Mouse (Mus musculus): ENCODE data around the gene Gng12. TPM values are rescaled to one million over a fixed set of nuclear protein-coding genes. Genes with fewer than 3 reads are reported as not detected.

The Gng12 gene
- polyA plus RNA-seq, 1 experiment from 2014 or later: 18.8 TPM

DNA sequence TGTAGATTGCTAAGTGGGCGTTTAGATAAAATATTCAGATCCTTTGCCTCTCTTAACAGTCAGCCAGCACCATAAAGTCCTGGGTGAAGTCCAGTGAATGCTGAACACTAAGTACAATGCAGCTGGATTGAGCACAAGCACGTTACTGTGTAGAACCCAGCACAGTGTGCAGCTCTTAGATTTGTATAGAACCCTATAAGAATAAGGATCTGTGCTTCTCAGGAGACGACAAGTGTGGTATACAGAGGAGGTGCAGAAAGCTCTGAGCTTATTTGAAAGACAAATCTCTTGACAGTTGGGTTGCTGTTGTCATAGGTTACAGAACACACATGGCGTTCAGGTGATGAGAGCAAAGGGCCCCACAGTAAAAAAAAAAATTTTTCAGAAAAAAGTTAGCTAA, 1.8 kb downstream of the Gng12 start:
- WGBS: 48% methylated on average over 4 of the region's 4 CpGs
- no peak overlapping the region for H3K27ac ChIP-seq
- ATAC-seq: no peak
- peaks cover 14% of the 10 kb centered on the region for H3K4me1 ChIP-seq (replicated peaks)
- H3K9me3 ChIP-seq: no peaks in the 10 kb centered on the region
- H3K27me3 ChIP-seq: 0 out of 2 replicates have a peak, but pooled peaks cover 6% of the 10 kb centered on the region
- H3K4me2 ChIP-seq (replicated peaks): peak overlapping the region; percentile 91
- no peak overlapping the region for H3K9ac ChIP-seq (replicated peaks)
- H3K36me3 ChIP-seq: no peaks in the 10 kb centered on the region
- peak overlapping the region; percentile 61 for H3K4me3 ChIP-seq (replicated peaks)

GRCm38 (mm10) chr6:66901926-66902325, 5.7 kb downstream of the Gng12 start:
- H3K4me2 ChIP-seq (replicated peaks): no peak overlapping the region
- H3K4me1 ChIP-seq (replicated peaks): peaks cover 11% of the 10 kb centered on the region
- H3K27ac ChIP-seq: no peak overlapping the region
- ATAC-seq: no peak
- H3K4me3 ChIP-seq (replicated peaks): no peak overlapping the region
- WGBS: 93% methylated on average over 5 of the region's 5 CpGs
- H3K27me3 ChIP-seq: 0 out of 2 replicates have a peak, but pooled peaks cover 6% of the 10 kb centered on the region
- H3K36me3 ChIP-seq: no peaks in the 10 kb centered on the region
- no peaks in the 10 kb centered on the region for H3K9me3 ChIP-seq
- no peak overlapping the region for H3K9ac ChIP-seq (replicated peaks)

DNA sequence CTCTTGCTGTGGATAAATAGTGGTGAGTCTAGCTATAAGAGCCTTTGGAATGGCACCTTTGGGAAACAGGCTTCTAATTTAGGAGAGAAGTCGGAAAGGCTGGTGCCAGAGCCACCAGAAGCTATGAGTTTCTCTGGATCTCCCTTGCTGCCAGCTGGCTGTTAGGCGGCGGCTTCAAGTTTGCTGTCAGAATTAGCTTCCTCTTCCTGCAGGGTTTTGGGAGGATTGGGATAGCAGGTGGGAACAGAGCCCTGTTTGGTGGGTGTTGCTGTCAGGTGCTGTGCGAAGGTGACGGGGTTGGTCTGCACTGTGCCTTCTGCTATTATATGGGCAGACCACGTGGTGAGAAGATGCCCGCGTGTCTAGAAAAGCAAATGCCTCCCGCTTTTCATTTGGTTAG, 7.0 kb downstream of the Gng12 start:
- no peak for ATAC-seq
- Histone ChIP-seq H3K4me1 (replicated peaks) (no peaks in the 10 kb centered on the region), H3K9ac (replicated peaks) (no peak overlapping the region), H3K4me3 (replicated peaks) (no peak overlapping the region), H3K27me3 (no peaks in the 10 kb centered on the region), H3K9me3 (no peaks in the 10 kb centered on the region), H3K27ac (no peak overlapping the region), H3K4me2 (replicated peaks) (no peak overlapping the region), H3K36me3 (no peaks in the 10 kb centered on the region)
- WGBS: 84% methylated on average over 9 of the region's 9 CpGs

DNA sequence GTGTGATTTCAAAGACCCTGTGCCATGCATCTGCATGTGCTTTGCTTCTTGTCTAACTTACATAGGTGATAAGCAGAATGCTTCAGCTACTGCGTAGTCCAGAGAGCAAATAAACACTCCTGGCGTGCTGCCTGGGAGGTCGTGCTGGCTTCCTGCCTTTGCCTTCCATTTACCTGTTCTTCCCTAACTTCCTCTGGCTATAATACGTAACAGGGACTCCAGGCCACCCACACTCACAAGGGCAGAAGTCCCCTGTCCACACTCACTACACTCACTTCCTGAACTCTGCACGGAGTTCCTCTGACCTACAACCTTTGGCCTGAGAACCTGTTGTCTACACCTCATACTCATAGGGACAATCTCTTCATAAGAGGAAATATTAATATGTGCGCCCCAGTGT, 7.5 kb downstream of the Gng12 start:
- no peak overlapping the region for H3K4me2 ChIP-seq (replicated peaks)

DNA sequence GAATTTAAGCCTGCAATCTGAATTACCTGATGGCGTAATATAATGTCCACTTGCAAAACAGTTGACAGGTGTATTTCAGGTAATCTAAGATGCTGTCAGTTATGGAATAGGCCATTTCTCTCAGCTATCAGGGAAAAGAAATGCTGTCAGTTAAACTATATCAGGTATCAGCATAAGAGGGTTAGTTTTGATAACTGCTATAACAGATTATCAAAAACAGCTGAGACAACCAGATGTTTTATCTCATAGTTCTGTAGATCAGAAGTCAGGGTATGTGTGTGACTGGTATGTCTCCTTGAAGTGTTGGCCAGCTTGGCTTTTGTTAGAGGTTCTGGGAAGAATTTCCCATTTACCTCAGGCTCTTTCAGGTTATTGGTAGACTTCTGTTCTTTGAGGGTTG, 10.0 kb downstream of the Gng12 start:
- Histone ChIP-seq H3K4me1 (replicated peaks) (no peaks in the 10 kb centered on the region), H3K4me2 (replicated peaks) (no peak overlapping the region), H3K9ac (replicated peaks) (no peak overlapping the region), H3K27ac (no peak overlapping the region), H3K4me3 (replicated peaks) (no peak overlapping the region), H3K9me3 (no peaks in the 10 kb centered on the region), H3K27me3 (no peaks in the 10 kb centered on the region), H3K36me3 (no peaks in the 10 kb centered on the region)
- 94% methylated on average over 1 of the region's 1 CpGs for WGBS
- ATAC-seq: no peak

More for the DNA sequence above, 7.5 kb downstream of the Gng12 start:
- Histone ChIP-seq H3K4me1 (replicated peaks) (no peaks in the 10 kb centered on the region), H3K9ac (replicated peaks) (no peak overlapping the region), H3K36me3 (no peaks in the 10 kb centered on the region), H3K27ac (no peak overlapping the region), H3K27me3 (no peaks in the 10 kb centered on the region), H3K4me3 (replicated peaks) (no peak overlapping the region), H3K9me3 (no peaks in the 10 kb centered on the region)
- ATAC-seq: no peak
- 88% methylated on average over 6 of the region's 6 CpGs for WGBS

- Histone ChIP-seq H3K27me3 (no peaks in the 10 kb centered on the region), H3K4me1 (replicated peaks) (no peaks in the 10 kb centered on the region), H3K9ac (replicated peaks) (no peak overlapping the region), H3K9me3 (no peaks in the 10 kb centered on the region), H3K27ac (no peak overlapping the region), H3K36me3 (no peaks in the 10 kb centered on the region), H3K4me2 (replicated peaks) (no peak overlapping the region), H3K4me3 (replicated peaks) (no peak overlapping the region)
- WGBS: 71% methylated on average over 5 of the region's 5 CpGs
- no peak for ATAC-seq
Observed at GRCm38 (mm10) chr6:66908327-66908973, 12.3 kb downstream of the Gng12 start.

DNA sequence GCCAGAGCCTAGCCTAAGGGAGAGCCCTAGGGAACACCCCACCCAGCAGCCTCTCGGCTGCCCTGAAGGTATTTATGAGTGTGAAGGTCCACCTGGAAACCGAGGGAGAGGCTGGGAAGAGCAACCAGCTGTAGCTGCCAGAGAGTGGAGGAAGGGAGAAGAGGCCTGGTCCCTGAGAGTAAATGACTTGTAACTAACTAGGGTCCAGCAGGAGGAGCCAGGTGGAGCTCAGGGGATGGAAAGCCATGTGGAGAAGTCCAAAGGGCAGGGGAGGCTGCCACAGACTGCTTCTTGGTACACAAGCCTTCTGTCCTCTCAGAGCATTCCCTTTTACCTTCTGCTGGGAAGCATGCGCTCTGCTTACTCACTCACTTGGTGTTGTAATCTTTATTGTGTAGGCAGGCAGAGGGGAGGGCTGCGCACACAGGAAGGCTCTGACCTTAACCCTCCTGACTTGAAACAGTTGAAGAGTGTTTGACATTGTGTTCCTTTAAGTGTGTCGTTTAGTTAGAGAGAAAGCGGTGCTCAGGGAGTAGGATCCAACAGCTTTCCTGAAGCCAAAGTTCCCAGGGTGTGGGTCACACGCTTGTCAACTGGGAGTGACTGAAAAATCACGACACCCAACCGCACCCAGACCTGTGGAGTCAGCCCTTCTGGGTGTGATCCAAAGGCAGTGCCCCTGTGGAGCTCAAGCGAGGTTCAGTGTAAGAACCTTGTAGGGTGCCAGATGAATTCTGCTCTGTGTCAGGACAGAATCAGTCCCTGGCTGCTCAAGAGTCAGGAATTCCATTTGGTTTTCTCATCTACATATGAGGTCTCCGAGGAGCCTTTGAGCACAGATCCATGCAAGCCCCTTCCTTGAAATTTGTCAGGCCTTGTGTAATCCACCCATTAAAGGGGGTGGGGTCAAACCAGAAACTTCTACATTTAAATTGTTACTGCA, 14.6 kb downstream of the Gng12 start:
- no peak for ATAC-seq
- Histone ChIP-seq H3K36me3 (no peaks in the 10 kb centered on the region), H3K4me3 (replicated peaks) (no peak overlapping the region), H3K4me2 (replicated peaks) (no peak overlapping the region), H3K4me1 (replicated peaks) (no peaks in the 10 kb centered on the region), H3K9ac (replicated peaks) (no peak overlapping the region), H3K27me3 (no peaks in the 10 kb centered on the region), H3K9me3 (no peaks in the 10 kb centered on the region), H3K27ac (no peak overlapping the region)
- 63% methylated on average over 11 of the region's 11 CpGs for WGBS

DNA sequence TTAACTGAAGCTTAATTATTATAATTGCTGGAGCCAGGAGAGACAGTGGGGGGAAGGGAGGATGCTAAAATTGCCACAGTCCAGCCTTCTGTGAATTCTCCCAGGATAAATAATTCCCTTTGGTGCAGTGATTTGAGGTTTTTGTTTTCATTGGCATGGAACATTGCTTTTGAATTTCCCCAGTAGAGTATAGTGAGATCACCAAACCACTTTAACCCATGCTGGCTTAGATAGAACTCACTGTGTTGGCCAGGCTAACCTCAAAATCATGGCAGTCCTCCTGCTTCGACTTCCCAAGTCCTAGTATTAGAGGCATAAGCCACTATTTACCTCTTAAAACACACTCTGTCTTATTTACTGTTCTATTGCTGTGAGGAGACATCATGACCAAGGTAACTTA, 17.2 kb downstream of the Gng12 start:
- no peak for ATAC-seq
- 87% methylated on average over 1 of the region's 1 CpGs for WGBS

DNA sequence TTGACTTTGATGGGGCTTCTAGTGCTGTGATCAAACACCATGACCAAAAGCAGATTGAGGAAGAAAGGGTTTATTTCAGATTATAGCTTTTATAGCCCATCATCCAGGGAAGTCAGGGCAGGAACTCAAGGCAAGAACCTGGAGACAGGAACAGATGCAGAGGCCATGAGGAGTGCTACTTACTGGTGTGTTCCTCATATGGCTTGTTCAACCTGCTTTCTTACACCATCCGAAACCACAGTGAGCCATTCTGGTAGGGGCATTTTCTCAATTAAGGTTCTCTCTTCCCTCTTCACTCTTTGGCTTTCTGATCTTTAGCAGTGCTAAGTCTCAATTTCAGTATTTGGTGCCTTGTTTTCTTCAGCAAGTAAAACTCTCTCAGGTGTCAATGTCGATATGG, 19.4 kb downstream of the Gng12 start:
- Histone ChIP-seq H3K4me2 (replicated peaks) (no peak overlapping the region), H3K36me3 (no peaks in the 10 kb centered on the region), H3K4me1 (replicated peaks) (no peaks in the 10 kb centered on the region), H3K27me3 (no peaks in the 10 kb centered on the region), H3K9ac (replicated peaks) (no peak overlapping the region), H3K4me3 (replicated peaks) (no peak overlapping the region), H3K27ac (no peak overlapping the region), H3K9me3 (no peaks in the 10 kb centered on the region)
- no peak for ATAC-seq
- WGBS: 86% methylated on average over 2 of the region's 2 CpGs

More for the DNA sequence above, 17.2 kb downstream of the Gng12 start:
- Histone ChIP-seq H3K4me2 (replicated peaks) (no peak overlapping the region), H3K4me3 (replicated peaks) (no peak overlapping the region), H3K9me3 (no peaks in the 10 kb centered on the region), H3K4me1 (replicated peaks) (no peaks in the 10 kb centered on the region), H3K27me3 (no peaks in the 10 kb centered on the region), H3K36me3 (no peaks in the 10 kb centered on the region), H3K9ac (replicated peaks) (no peak overlapping the region), H3K27ac (no peak overlapping the region)

- H3K4me2 ChIP-seq (replicated peaks): no peak overlapping the region
- no peak overlapping the region for H3K4me3 ChIP-seq (replicated peaks)
- no peak overlapping the region for H3K9ac ChIP-seq (replicated peaks)
- WGBS: 91% methylated on average over 7 of the region's 7 CpGs
- H3K4me1 ChIP-seq (replicated peaks): no peaks in the 10 kb centered on the region
- no peaks in the 10 kb centered on the region for H3K36me3 ChIP-seq
- no peak overlapping the region for H3K27ac ChIP-seq
- H3K9me3 ChIP-seq: no peaks in the 10 kb centered on the region
- H3K27me3 ChIP-seq: no peaks in the 10 kb centered on the region
- ATAC-seq: no peak
Observed at GRCm38 (mm10) chr6:66917032-66917431, 20.8 kb downstream of the Gng12 start.

GRCm38 (mm10) chr6:66920786-66921185, 24.6 kb downstream of the Gng12 start:
- H3K9ac ChIP-seq (replicated peaks): no peak overlapping the region
- H3K36me3 ChIP-seq: no peaks in the 10 kb centered on the region
- 93% methylated on average over 4 of the region's 4 CpGs for WGBS
- H3K27me3 ChIP-seq: no peaks in the 10 kb centered on the region
- no peak overlapping the region for H3K27ac ChIP-seq
- no peak overlapping the region for H3K4me2 ChIP-seq (replicated peaks)
- H3K4me1 ChIP-seq (replicated peaks): no peaks in the 10 kb centered on the region
- no peak overlapping the region for H3K4me3 ChIP-seq (replicated peaks)
- H3K9me3 ChIP-seq: no peaks in the 10 kb centered on the region
- ATAC-seq: no peak

- 87% methylated on average over 4 of the region's 4 CpGs for WGBS
- no peak for ATAC-seq
- no peaks in the 10 kb centered on the region for H3K36me3 ChIP-seq
- no peaks in the 10 kb centered on the region for H3K4me1 ChIP-seq (replicated peaks)
- no peak overlapping the region for H3K9ac ChIP-seq (replicated peaks)
- H3K9me3 ChIP-seq: no peaks in the 10 kb centered on the region
- H3K4me3 ChIP-seq (replicated peaks): no peak overlapping the region
- H3K27me3 ChIP-seq: no peaks in the 10 kb centered on the region
- no peak overlapping the region for H3K4me2 ChIP-seq (replicated peaks)
- H3K27ac ChIP-seq: no peak overlapping the region
Observed at GRCm38 (mm10) chr6:66921755-66922154, 25.6 kb downstream of the Gng12 start.
